Mouse (Mus musculus) bone marrow, adult 2 months (tissue): ENCODE results near the gene Kcnmb1.

Experiments
- CTCF ChIP-seq: fragments of 200-500 bp; IDR thresholded peaks from 2 replicates; pipeline ENCODE4 v1.5.1; 2011; ENCODE audit warnings: low read length, control low read depth; ENCODE audit not compliant: control insufficient read depth, insufficient read depth
- POLR2A ChIP-seq: fragments of 200-500 bp; IDR thresholded peaks from 2 replicates; pipeline ENCODE4 v1.6.1; 2011; ENCODE audit warnings: low read depth, mild to moderate bottlenecking, control low read depth, low read length, borderline replicate concordance; ENCODE audit not compliant: control insufficient read depth

DNA sequence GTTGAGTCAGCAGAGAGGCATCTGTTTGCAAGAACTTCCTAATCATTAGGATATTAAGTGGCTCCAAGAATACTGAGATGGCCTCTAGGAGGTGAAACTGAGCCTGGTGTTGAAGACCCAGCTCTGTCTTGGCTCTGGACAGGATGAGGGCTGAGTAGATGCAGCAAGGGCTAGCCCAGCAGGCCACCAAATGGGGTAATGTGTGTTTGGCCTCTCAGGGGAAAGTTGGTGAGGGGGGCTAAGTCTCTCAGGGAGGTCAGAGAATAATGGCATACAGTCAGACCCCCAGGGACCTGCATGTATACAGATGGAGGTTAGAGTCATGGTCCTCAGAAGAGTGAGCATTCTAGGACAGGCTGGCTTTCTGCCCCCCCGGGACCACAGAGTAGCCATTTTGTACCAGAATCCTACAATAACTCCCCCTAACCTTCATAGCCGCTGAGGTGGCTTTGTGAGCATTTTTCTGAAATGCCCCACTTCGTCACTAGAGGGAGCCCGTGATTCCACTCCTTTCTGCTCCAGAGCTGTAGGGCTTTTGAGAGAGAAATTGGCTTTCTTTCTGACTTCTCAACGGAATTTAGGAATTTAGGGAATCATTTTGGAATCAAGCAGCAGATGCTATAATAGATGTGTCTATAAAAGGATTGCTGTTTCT is 39.3 kb downstream of the Kcnmb1 start:
- TF ChIP-seq POLR2A (no peak), CTCF (peak; percentile 63; the same call in 1 of the 2 replicates)
